Mouse (Mus musculus) brain, adult 2 months (tissue): ENCODE measurements around the gene Rpl22l1.
"Not testable (repeated sequence)": the region's sequence is repeated elsewhere in the genome, so short reads cannot be mapped to it uniquely, and the experiment has no call there.

Source experiments
- DNase-seq: peaks from one replicate; pipeline ENCODE4 v3.0.0; 2011; ENCODE audit warnings: low read depth, low spot score

Rpl22l1 gene

GRCm38 (mm10) chr3:28805301-28806097 is at the start of gene Rpl22l1:
Gene Rpl22l1, plus strand, starts transcription at chr3:28805436.
- DNase-seq = peak; percentile 99

DNA sequence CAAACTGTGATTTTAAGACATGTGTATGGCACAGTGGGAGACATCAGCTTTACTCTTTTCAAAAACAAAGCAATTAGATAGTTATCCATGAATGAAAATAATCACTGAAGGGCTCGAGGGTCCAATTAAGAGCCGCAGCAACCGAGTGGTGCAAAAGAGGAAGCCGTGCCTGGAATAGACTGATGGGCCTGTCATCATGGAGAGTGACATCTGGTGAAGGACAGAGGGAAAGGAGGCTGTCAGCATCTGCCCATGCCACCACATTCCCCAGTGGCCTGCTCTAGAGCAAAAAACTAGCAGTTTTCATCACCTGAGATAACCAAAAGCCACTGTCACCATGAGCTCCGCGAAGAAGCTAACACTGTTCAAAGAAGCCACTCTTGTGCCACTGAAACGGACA is 49.8 kb upstream of the Rpl22l1 start:
- no peak for DNase-seq

DNA sequence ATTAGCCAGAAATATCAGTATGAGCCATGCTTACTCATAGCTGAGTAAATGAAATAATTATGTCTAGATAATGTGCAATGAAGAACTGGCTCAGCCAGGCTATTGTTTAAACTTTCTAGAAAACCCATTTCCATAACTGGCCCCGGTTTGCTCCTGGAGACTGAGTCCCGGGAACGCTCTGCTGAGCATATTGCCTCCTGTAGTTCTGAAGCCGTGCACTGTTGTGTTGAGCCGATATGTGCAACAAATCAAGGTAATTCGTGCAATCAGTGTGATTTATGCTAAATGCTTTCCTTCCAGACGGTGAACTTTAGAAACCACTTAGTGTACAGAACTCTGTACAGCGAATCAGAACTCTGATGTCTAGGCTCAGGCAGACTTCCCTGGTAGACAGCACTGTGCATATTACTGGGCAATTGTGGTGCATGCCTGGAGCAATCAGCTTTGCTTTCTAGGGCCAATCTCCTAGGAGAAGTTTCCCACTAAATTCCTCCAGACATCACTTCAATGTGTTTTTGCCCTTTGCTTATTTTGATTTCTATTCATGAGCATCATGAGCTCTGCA is 43.9 kb upstream of the Rpl22l1 start:
- DNase-seq = peak; percentile 10

DNA sequence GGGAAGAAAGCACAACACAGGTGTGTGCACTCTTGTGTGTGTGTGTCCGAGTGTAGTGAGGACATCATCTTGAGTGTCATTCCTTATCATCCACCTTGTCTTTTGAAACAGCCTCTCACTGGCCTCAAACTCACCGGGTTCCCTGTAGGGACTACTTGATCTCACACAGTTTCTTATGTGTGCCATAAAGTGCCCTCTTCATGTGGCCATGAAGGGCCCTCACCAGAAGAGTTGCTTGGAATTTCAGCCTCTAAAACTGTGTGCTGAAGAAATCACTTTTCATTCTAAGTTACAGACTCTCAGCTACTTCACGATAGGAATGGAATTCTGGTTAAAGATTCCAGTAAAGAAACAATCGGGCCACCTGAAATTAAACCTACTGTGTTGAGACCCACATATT is 38.3 kb upstream of the Rpl22l1 start:
- no peak for DNase-seq

GRCm38 (mm10) chr3:28768222-28768621 is 37.0 kb upstream of the Rpl22l1 start:
- no peak for DNase-seq

- DNase-seq = not testable (repeated sequence)
Measured at GRCm38 (mm10) chr3:28772919-28773318, 32.3 kb upstream of the Rpl22l1 start.

GRCm38 (mm10) chr3:28775361-28775760 is 29.9 kb upstream of the Rpl22l1 start:
- DNase-seq = no peak

- no peak for DNase-seq
Measured at GRCm38 (mm10) chr3:28775958-28776357, 29.3 kb upstream of the Rpl22l1 start.

- DNase-seq = no peak
Measured at GRCm38 (mm10) chr3:28776491-28776890, 28.7 kb upstream of the Rpl22l1 start.

DNA sequence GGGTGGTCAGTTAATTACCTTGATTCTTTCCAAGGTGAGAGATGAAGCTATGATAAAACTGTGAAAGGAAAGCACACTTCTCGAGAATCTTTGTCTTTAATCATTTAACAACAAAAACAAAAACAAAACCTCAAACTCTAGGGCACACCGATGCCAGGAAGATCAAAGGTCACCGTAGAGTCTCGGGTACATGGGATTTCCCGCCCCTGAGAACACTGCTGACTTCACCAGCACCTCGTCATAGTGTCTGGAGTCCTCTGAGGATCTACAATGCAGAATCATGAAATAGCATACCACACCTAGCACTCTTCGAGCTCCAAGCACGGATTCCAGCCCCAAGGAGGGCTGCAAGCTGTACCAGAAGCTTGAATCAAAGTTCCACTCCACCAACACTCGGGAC is 24.7 kb upstream of the Rpl22l1 start:
- DNase-seq = no peak

DNA sequence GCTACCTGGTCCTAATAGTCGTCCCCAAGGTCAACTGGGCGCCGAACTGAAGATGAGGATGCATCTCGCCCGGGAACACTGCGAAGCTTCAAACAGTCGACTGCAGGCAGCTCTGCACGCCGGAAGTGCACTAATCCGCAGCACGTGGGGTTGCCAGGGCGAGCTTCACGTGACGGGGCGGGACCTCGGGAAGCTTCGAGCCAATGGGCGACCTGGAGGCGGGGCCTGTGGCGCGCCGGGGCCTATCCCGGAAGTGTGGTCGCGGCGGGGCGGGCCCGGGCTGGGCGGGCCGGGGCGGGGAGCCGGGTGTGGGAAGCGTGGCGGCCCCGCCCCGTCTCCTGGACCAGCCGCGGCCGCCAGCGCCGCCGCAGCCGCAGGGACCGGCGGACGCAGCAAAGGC is 24.2 kb upstream of the Rpl22l1 start, which contains the start of gene Eif5a2:
Gene Eif5a2, plus strand, starts transcription at position 283 of the 400 bp plus-strand sequence.
- peak; percentile 97 for DNase-seq

- no peak for DNase-seq
Measured at GRCm38 (mm10) chr3:28781422-28781821, 23.8 kb upstream of the Rpl22l1 start.

DNA sequence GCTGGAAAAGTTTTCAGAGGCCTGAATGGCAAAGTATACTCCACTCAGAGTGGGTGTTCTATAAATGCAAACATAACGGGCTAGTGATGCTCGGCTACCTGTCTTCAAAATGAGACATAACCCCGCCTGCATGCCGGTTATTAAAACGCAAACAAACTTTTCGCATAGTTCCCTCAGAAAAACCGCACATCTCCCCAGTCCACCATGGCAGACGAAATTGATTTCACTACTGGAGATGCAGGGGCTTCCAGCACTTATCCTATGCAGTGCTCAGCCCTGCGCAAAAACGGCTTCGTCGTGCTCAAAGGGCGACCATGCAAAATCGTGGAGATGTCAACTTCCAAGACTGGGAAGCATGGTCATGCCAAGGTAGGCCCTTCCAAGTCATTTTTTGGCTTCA is 23.4 kb upstream of the Rpl22l1 start:
- DNase-seq = no peak

- DNase-seq = peak; percentile 16
Measured at GRCm38 (mm10) chr3:28784176-28784575, 21.1 kb upstream of the Rpl22l1 start.

GRCm38 (mm10) chr3:28794835-28795234 is 10.4 kb upstream of the Rpl22l1 start:
- DNase-seq = no peak

DNA sequence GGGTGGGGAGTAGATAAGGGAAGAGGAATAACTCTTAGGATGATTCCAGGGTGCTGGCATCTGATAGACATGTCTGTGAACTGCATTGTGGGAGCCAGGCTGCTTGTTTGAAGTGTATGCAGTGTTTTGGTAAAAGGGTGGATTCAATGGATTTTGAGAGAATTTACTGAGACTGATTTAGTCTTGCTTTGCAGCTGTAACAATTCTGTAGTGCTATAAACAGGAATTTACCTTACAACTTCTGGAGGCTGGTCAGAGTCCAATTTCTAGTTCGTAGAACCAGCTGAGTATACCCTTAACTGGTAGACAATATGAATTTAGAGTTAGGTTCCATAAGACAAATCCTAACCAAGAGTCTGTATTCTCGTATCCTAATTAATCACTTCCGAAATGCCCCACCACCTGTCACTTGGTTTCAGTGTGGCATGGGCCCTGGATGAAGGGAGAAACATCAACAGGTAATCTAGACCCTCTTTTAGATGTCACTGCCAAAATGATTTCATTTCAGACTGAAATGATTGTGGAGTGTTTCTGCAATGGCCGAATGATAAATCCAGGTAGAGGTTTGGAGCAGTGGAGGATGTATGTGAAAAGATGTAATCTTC is 2.9 kb downstream of the Rpl22l1 start:
- DNase-seq = no peak

- no peak for DNase-seq
Measured at GRCm38 (mm10) chr3:28811441-28811840, 6.2 kb downstream of the Rpl22l1 start.

GRCm38 (mm10) chr3:28814361-28814760 is 9.1 kb downstream of the Rpl22l1 start:
- peak; percentile 82 for DNase-seq

DNA sequence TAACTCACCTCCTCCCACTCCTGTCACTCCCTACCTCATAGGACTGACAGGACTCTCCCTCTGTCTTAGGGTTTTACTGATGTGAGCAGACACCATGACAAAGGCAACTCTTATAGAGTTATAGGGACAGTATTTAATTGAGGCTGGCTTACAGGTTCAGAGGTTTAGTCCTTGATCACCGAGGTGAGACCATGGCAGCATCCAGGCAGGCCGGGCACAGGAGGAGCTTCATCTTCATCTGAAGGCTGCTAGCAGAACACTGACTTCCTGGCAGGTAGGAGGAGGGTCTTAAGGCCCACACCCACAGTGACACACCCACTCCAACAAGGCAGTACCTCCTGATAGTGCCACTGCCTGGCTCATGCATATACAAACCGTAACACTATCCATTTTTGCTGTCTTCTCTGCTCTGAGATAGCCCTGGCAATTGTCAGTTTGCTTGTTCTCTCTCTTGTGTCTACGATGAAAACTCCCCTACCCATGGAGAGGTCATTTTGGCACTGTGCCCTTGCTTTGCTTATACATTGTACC is 10.8 kb downstream of the Rpl22l1 start:
- DNase-seq = no peak

DNA sequence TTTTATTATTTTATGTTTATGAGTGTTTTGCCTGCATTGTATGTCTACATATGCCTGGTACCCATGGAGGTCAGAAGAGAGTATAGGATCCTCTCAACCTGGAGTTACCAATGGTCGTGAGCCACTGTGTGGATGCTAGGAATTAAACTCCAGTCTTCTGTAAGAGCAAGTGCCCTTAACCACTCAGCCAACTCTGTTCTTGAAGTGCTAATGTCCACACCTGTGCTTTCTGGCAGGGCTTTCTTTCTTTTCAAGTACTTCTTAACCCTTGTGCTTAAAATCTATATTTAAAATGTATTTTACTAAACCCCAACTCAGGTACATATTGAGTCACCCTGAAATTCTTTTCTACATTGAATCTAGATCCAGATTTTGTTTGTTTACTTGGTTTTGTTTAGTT is 21.0 kb downstream of the Rpl22l1 start:
- DNase-seq = no peak

DNA sequence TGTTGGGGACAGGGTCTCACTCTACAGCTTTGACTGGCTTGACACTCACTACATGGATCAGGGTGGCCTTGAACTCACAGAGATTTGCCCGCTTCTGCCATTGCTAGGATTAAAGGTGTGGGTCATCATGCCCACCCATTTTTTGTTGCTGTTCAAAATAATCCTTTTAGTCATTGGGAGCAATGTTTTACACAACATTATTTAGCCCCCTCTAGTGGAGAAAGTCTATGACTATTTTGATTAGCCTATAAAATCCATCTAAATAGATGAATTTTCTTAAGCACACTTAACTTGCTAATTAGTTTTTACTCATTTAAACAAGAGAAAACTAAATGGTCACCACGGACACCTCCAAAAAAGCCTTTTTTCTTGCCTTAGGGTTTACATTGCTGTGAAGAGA is 22.4 kb downstream of the Rpl22l1 start:
- DNase-seq = no peak

- DNase-seq = no peak
Measured at GRCm38 (mm10) chr3:28829454-28829853, 24.2 kb downstream of the Rpl22l1 start.
